Mouse (Mus musculus): ENCODE results near the gene Setd2. TPM values are rescaled to one million over a fixed set of nuclear protein-coding genes. Genes with fewer than 3 reads are reported as not detected.

Gene Setd2
- 12.0 TPM for polyA plus RNA-seq (2012; fragmentation: generic; extraction: Trizol)
- long read RNA-seq, experiment 1, partial matches to known transcripts: 1 of 5 reads
- long read RNA-seq, experiment 1, other reads (novel, unspliced or antisense): 1 of 5 reads
- long read RNA-seq, experiment 2, partial matches to known transcripts: 11 of 14 reads
- long read RNA-seq, experiment 2, other reads (novel, unspliced or antisense): 3 of 14 reads

DNA sequence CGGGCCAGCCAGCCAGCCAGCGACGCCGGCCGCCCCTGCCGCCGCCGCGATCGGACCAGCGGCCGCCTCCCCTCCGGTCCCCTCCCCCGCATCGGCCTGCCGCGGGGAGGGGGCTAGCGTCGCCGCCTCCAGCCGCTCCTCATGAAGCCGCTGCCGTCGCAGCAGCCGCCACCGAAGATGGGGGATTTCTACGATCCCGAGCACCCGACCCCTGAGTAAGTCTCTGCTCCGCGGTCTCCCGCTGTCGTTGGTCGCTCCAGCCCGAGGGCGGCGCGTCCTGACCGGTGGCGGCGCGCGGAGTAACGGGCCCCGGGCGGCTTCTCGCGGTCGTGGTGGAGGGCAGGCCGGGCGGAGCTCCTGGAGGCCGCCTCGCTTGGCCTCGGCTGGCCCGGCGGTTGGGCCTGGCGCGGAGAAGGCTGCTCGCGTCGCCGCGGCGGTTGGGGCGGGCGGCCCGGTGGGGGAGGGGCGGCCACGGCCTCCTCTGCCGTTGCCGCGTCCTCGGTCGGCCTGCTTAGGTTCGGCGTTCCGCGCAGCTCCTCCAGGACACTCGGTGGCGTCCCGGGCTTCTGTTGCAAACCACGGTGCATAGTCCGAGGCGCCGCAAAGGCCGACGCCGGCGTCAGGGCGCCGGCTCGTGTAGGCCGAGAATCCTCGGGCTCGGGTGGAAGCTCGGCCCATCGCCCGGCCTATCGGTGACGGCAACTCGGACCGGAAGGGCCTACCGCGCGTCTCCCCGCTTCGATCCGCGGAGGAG, at the start of gene Setd2:
TSS of gene Setd2 (plus strand) at position 60 of the 754 bp plus-strand sequence.
- TF ChIP-seq CEBPB (IDR thresholded peaks at IDR 0.05; ENCODE audit: low read depth) (no peak), MYOG (IDR thresholded peaks at IDR 0.05; ENCODE audit: control insufficient read depth, extremely low read depth, insufficient read length) (no peak), CTCF (IDR thresholded peaks at IDR 0.05; ENCODE audit: control insufficient read depth, insufficient read depth, insufficient read length) (no peak), MYOD1 (IDR thresholded peaks at IDR 0.05; ENCODE audit: control insufficient read depth, insufficient read length, low read depth) (no peak), FOSL1 (IDR thresholded peaks at IDR 0.05; ENCODE audit: insufficient read depth, low read length, poor library complexity, severe bottlenecking) (no peak), MAX (IDR thresholded peaks at IDR 0.05) (no peak), USF1 (IDR thresholded peaks at IDR 0.05; ENCODE audit: low read depth) (no peak)
- peaks cover 53% of the 10 kb centered on the region for H3K79me2 ChIP-seq (ENCODE audit: control insufficient read depth, insufficient read depth)
- peaks cover 8% of the 10 kb centered on the region for H3K36me3 ChIP-seq (ENCODE audit: control insufficient read depth, insufficient read depth)
- H3K79me3 ChIP-seq (ENCODE audit: low read depth): peaks cover 49% of the 10 kb centered on the region
- peak within 1 kb of the TSS; percentile 81 for H3ac ChIP-seq (ENCODE audit: control insufficient read depth, insufficient read length, low read depth)
- H3K4me3 ChIP-seq (ENCODE audit: insufficient read depth, poor library complexity, severe bottlenecking): peak within 1 kb of the TSS; percentile 64
- no peaks in the 10 kb centered on the region for H3K27me3 ChIP-seq (ENCODE audit: control insufficient read depth, insufficient read depth, insufficient read length)

DNA sequence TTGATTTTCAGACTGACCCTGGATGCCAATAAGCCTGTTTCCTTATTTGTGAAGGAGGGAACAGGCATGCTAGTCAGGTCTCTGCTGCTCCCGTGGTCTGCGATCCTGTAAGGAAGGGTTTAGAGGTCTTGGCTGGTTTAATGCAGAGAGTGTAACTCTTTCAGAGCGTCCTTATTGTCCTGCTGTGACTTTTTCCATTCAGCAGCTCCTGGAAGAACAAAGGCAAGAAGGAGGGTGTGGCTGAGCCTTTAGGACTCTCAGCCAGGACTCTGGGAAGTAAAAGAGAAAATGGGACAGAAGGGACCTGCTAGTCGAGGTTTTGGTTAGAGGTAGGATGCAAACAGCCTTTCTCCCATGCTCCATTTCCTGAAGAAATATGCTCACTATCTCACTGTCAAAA, 43.6 kb upstream of the Setd2 start:
- Histone ChIP-seq H3ac (ENCODE audit: control insufficient read depth, insufficient read length, low read depth) (no peak overlapping the region), H3K27me3 (ENCODE audit: control insufficient read depth, insufficient read depth, insufficient read length) (peaks cover 33% of the 10 kb centered on the region), H3K79me2 (ENCODE audit: control insufficient read depth, insufficient read depth) (no peaks in the 10 kb centered on the region), H3K36me3 (ENCODE audit: control insufficient read depth, insufficient read depth) (no peaks in the 10 kb centered on the region), H3K79me3 (ENCODE audit: low read depth) (no peaks in the 10 kb centered on the region), H3K4me3 (ENCODE audit: insufficient read depth, poor library complexity, severe bottlenecking) (no peak overlapping the region)
- TF ChIP-seq FOSL1 (IDR thresholded peaks at IDR 0.05; ENCODE audit: insufficient read depth, low read length, poor library complexity, severe bottlenecking): no peak
- no peak for TF ChIP-seq MAX (IDR thresholded peaks at IDR 0.05)
- no peak for TF ChIP-seq CTCF (IDR thresholded peaks at IDR 0.05; ENCODE audit: control insufficient read depth, insufficient read depth, insufficient read length)
- TF ChIP-seq MYOG (IDR thresholded peaks at IDR 0.05; ENCODE audit: control insufficient read depth, extremely low read depth, insufficient read length): no peak
- no peak for TF ChIP-seq CEBPB (IDR thresholded peaks at IDR 0.05; ENCODE audit: low read depth)
- no peak for TF ChIP-seq MYOD1 (IDR thresholded peaks at IDR 0.05; ENCODE audit: control insufficient read depth, insufficient read length, low read depth)
- no peak for TF ChIP-seq USF1 (IDR thresholded peaks at IDR 0.05; ENCODE audit: low read depth)

DNA sequence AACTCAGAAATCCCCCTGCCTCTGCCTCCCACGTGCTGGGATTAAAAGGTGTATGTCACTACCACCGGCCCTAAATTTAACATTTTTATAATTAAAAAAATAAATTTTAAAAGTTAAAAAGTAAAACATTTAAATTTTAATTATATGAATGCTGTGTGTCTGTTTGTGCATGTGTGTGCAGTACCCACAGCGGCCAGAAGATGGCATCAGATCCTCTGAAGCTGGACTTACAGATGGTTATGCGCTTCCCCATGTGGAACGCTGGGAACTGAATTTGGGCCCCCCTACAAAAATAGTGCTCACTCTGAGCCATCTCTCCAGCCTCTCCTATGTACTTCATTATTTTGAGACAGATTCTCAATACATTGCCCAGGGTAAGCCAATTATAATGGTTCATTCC, 41.5 kb upstream of the Setd2 start:
- Histone ChIP-seq H3ac (ENCODE audit: control insufficient read depth, insufficient read length, low read depth) (no peak overlapping the region), H3K27me3 (ENCODE audit: control insufficient read depth, insufficient read depth, insufficient read length) (peaks cover 31% of the 10 kb centered on the region), H3K79me2 (ENCODE audit: control insufficient read depth, insufficient read depth) (no peaks in the 10 kb centered on the region), H3K79me3 (ENCODE audit: low read depth) (no peaks in the 10 kb centered on the region), H3K36me3 (ENCODE audit: control insufficient read depth, insufficient read depth) (no peaks in the 10 kb centered on the region), H3K4me3 (ENCODE audit: insufficient read depth, poor library complexity, severe bottlenecking) (no peak overlapping the region)
- TF ChIP-seq CEBPB (IDR thresholded peaks at IDR 0.05; ENCODE audit: low read depth) (no peak), MYOD1 (IDR thresholded peaks at IDR 0.05; ENCODE audit: control insufficient read depth, insufficient read length, low read depth) (no peak), FOSL1 (IDR thresholded peaks at IDR 0.05; ENCODE audit: insufficient read depth, low read length, poor library complexity, severe bottlenecking) (no peak)

DNA sequence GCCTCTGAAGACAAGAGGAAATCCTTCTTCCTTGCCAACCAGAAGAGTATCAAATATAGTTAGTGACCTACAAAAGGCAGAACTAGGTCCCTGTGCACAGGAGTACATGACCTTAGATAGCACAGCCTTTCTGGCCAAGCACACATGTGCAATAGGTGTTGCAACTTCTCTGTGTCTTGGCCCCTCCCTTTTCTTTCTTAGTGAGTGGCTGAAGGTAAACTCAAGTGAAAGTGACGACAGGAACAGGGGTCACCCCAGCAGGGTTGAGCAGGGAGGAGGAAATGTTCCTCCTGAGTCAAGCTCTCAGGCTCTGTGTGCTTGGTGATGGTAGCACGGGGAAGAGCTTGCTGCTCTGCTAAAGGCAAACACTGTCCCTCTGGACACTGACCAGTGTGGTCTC, 6.7 kb upstream of the Setd2 start:
- Histone ChIP-seq H3K36me3 (ENCODE audit: control insufficient read depth, insufficient read depth) (no peaks in the 10 kb centered on the region), H3K4me3 (ENCODE audit: insufficient read depth, poor library complexity, severe bottlenecking) (no peak overlapping the region), H3K27me3 (ENCODE audit: control insufficient read depth, insufficient read depth, insufficient read length) (no peaks in the 10 kb centered on the region), H3ac (ENCODE audit: control insufficient read depth, insufficient read length, low read depth) (no peak overlapping the region), H3K79me2 (ENCODE audit: control insufficient read depth, insufficient read depth) (no peaks in the 10 kb centered on the region), H3K79me3 (ENCODE audit: low read depth) (no peaks in the 10 kb centered on the region)
- TF ChIP-seq MAX (IDR thresholded peaks at IDR 0.05): no peak
- TF ChIP-seq USF1 (IDR thresholded peaks at IDR 0.05; ENCODE audit: low read depth): no peak
- TF ChIP-seq FOSL1 (IDR thresholded peaks at IDR 0.05; ENCODE audit: insufficient read depth, low read length, poor library complexity, severe bottlenecking): no peak
- TF ChIP-seq MYOD1 (IDR thresholded peaks at IDR 0.05; ENCODE audit: control insufficient read depth, insufficient read length, low read depth): no peak
- TF ChIP-seq MYOG (IDR thresholded peaks at IDR 0.05; ENCODE audit: control insufficient read depth, extremely low read depth, insufficient read length): no peak
- TF ChIP-seq CTCF (IDR thresholded peaks at IDR 0.05; ENCODE audit: control insufficient read depth, insufficient read depth, insufficient read length): no peak
- no peak for TF ChIP-seq CEBPB (IDR thresholded peaks at IDR 0.05; ENCODE audit: low read depth)

DNA sequence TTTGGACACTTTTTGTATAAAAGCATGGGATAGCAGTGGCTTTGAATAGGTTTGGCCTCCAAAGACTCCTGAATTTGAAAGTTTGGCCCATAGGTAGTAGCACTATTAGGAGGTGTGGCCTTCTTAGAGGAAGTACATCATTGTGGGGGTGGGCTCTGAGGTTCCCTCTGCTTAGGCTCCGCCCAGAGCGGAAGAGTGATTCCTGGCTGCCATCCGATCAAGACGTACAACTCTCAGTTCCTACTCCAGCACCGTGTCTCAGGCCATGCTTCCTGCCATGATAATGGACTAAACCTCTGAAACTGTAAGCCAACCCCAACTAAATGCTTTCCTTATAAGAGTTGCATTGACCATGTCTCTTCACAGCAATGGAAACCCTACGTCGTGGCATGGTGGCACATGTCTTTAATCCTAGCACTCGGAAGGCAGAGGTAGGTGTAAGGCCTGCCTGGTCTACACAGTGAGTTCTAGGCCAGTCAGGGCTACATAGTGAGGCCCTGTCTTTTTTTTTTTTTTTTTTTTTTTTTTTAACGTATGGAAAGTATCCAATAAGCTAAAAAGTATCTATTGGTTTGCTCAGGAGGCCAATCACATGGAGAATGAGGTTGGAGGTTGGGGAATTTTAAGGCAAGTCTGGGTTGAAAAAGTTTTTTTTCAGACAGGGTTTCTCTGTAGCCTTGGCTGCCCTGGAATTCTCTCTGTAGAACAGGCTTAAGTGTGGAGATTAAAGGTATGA, 3.2 kb upstream of the Setd2 start:
- peaks cover 18% of the 10 kb centered on the region for H3K79me2 ChIP-seq (ENCODE audit: control insufficient read depth, insufficient read depth)
- H3ac ChIP-seq (ENCODE audit: control insufficient read depth, insufficient read length, low read depth): no peak overlapping the region
- H3K4me3 ChIP-seq (ENCODE audit: insufficient read depth, poor library complexity, severe bottlenecking): no peak overlapping the region
- H3K27me3 ChIP-seq (ENCODE audit: control insufficient read depth, insufficient read depth, insufficient read length): no peaks in the 10 kb centered on the region
- peaks cover 13% of the 10 kb centered on the region for H3K79me3 ChIP-seq (ENCODE audit: low read depth)
- H3K36me3 ChIP-seq (ENCODE audit: control insufficient read depth, insufficient read depth): no peaks in the 10 kb centered on the region
- TF ChIP-seq MYOG (IDR thresholded peaks at IDR 0.05; ENCODE audit: control insufficient read depth, extremely low read depth, insufficient read length) (no peak), FOSL1 (IDR thresholded peaks at IDR 0.05; ENCODE audit: insufficient read depth, low read length, poor library complexity, severe bottlenecking) (no peak), USF1 (IDR thresholded peaks at IDR 0.05; ENCODE audit: low read depth) (no peak), MYOD1 (IDR thresholded peaks at IDR 0.05; ENCODE audit: control insufficient read depth, insufficient read length, low read depth) (no peak), MAX (IDR thresholded peaks at IDR 0.05) (no peak), CEBPB (IDR thresholded peaks at IDR 0.05; ENCODE audit: low read depth) (no peak), CTCF (IDR thresholded peaks at IDR 0.05; ENCODE audit: control insufficient read depth, insufficient read depth, insufficient read length) (no peak)

All from C2C12 (cell line).